ENCODE assay signal across 23 mouse cellular contexts in genomic region chr9:92489857-92490256, GRCm38 (mm10).
"Had no signal": no experiment of that assay in that cellular context is flagged by ENCODE, and none has a peak within 500 bp of the region (broad histone marks: within the 10 kb centered on the region; RNA-seq: fewer than 3 reads in every experiment).

No protein-coding gene starts in this region.

- ATAC-seq: midbrain, embryonic 13.5 days; midbrain, embryonic 16.5 days had no signal

- H3K9ac ChIP-seq: kidney, embryonic 15.5 days; limb, embryonic 12.5 days; limb, embryonic 15.5 days; liver, embryonic 13.5 days; midbrain, embryonic 13.5 days; neural tube, embryonic 13.5 days; stomach, embryonic 15.5 days had no signal

- H3K27ac ChIP-seq: kidney, embryonic 15.5 days; limb, embryonic 12.5 days; limb, embryonic 15.5 days; liver, embryonic 13.5 days; midbrain, embryonic 10.5 days; midbrain, embryonic 13.5 days; neural tube, embryonic 13.5 days; stomach, embryonic 15.5 days had no signal

- H3K36me3 ChIP-seq: kidney, embryonic 15.5 days; limb, embryonic 12.5 days; limb, embryonic 15.5 days; liver, embryonic 13.5 days; midbrain, embryonic 10.5 days; midbrain, embryonic 13.5 days; neural tube, embryonic 13.5 days; stomach, embryonic 15.5 days had no signal

- H3K9me3 ChIP-seq: kidney, embryonic 15.5 days; limb, embryonic 12.5 days; limb, embryonic 15.5 days; liver, embryonic 13.5 days; megakaryocyte, embryonic 14.5 days; midbrain, embryonic 10.5 days; midbrain, embryonic 13.5 days; neural tube, embryonic 13.5 days; stomach, embryonic 15.5 days had no signal

- H3K4me3 ChIP-seq: kidney, embryonic 15.5 days; limb, embryonic 12.5 days; limb, embryonic 15.5 days; liver, embryonic 13.5 days; megakaryocyte, embryonic 14.5 days; midbrain, embryonic 10.5 days; midbrain, embryonic 13.5 days; myocyte; neural tube, embryonic 13.5 days; stomach, embryonic 15.5 days had no signal

- DNase-seq: kidney, adult 8-10 months; kidney, postnatal 10 days; kidney, postnatal 36 days; layer of hippocampus, postnatal 36 days; left cerebral cortex, postnatal 4 days; liver, embryonic 13.5 days; lung, adult 2 months; lung, postnatal 14 days; lung, postnatal 4 days; retina, postnatal 1 day; right cerebral cortex, postnatal 25 days; spleen, adult 18-20 months; thymus, postnatal 36 days had no signal

- H3K27me3 ChIP-seq: kidney, embryonic 15.5 days; limb, embryonic 12.5 days; limb, embryonic 15.5 days; liver, embryonic 13.5 days; megakaryocyte, embryonic 14.5 days; midbrain, embryonic 13.5 days; neural tube, embryonic 13.5 days; stomach, embryonic 15.5 days had no signal

- H3K4me2 ChIP-seq: kidney, embryonic 15.5 days; limb, embryonic 12.5 days; limb, embryonic 15.5 days; liver, embryonic 13.5 days; midbrain, embryonic 13.5 days; neural tube, embryonic 13.5 days; stomach, embryonic 15.5 days had no signal

- H3K4me1 ChIP-seq: kidney, embryonic 15.5 days; limb, embryonic 12.5 days; limb, embryonic 15.5 days; liver, embryonic 13.5 days; midbrain, embryonic 10.5 days; stomach, embryonic 15.5 days had no signal
